Mouse (Mus musculus): ENCODE results near the gene Akap11.

The Akap11 gene

DNA sequence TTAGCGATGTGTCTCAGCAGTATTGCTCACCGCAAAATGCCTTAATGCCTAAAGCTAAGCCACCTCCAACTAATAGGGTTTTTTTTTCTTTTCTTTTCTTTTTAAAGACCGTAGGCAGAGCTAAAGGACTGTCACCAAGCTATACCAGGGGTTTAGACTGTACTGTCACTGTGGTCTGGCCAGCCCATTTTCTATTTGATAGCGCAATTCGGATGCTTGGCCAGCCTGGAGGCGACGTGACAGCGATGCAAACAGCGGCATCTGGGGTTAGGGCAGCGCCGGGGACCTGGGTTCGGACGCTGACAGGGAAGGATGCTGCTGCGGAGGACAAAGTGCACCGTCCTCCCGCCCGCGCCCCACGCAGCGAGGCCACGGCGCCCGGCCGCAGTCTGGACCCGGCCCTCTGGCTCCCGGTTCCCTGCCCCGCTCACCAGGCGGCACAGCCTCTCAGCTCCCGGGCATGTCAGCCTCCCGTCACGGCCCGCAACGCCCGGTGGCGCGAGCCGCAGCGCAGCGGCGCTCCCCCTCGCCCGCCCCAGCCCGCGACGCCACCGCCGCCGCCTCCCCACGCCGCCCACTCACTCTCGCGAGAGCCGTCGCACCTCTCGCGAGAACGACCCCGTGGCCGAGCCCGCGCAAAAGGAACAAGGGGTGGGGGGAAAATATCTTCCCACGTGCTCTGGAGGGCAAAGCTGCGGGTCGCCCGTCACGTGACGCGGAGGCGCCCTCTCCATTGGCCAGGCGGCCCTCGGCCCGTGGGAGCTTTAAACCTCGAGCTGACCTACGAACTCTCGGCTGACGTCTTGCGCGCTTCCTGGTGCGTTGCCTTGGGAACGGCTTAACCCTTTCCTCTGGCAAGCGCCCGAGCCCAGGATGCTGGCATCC lies at the start of gene Akap11:
Akap11 (minus strand) TSS at position 528 of the 885 bp plus-strand sequence.
- under 1% methylated on average over 82 of the region's 82 CpGs for WGBS

DNA sequence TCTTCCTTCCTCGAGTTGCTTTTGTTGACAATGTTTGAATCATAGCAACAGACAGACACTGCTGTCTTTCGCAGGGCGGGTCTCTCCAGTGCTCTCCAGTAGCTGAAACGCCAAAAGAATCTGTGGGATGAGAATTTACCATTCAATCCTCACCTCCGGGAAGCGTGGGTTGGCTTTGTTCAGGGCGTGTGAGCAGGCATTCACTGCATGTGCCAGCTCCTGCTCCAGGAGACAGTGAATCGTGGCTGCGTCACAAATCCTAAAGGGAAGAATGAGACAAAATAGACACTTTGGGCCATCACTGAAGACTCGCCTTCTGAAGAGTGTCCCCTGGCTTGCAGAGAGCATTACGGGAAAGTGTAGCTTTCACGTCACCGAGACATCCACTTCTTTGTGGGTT lies 47.6 kb upstream of the Akap11 start:
- WGBS = 59% methylated on average over 13 of the region's 13 CpGs

DNA sequence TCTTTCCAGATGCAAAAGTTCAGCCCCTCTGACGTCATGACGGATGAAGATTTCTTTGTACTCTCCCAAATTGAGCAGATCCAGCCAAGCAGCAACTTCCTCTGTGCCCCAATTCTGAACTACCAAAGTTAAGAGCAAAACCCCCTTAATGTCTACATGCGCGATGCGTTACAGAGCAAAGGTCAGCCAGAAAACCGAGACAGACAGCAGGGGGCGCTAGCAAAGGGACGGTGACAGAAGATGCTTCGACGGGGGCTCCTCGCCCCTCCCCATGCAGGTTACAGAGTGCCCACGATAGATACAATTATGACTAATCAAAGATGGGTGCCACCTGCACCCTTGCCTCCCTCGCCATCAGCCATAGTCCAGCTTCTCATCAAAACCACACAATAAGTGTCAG lies 39.3 kb upstream of the Akap11 start:
- WGBS = 76% methylated on average over 13 of the region's 13 CpGs

DNA sequence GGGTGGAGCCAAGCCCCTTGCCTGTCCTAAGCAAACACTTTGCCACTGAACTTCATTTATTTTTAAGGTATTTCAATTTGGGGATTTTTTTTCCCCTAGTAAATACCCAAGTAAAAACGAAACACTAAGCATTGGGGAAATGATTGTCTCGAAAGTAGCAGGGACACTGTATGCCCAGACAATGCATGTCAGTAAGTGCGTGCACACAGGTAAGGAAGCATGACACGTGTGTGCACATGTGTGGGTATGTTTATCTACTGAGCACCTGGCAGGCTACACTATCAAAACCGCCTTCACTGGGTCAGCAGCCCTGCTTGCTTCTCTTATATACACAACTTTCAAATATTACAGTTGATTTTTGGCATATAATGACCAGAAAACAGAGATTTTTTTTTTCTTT lies 31.8 kb upstream of the Akap11 start:
- 94% methylated on average over 5 of the region's 5 CpGs for WGBS

DNA sequence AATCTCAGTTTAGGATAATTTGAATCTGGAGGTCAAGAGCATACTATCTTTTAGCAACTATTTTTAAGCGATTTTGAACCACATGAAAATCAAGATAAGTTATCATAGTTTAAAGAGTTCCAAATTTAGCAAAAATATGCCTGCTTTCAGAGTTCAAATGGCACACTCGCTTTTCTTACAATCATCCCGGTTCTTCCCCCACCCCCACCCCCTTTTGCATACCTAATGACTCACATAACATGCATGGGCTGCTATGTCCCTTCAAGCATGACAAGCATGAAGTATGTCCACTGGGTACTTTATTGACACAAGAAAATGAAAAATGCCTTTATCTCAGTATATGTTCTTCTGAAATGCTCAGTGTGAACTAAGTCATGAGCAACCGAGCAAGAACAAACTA lies 29.8 kb upstream of the Akap11 start:
- 80% methylated on average over 4 of the region's 4 CpGs for WGBS

DNA sequence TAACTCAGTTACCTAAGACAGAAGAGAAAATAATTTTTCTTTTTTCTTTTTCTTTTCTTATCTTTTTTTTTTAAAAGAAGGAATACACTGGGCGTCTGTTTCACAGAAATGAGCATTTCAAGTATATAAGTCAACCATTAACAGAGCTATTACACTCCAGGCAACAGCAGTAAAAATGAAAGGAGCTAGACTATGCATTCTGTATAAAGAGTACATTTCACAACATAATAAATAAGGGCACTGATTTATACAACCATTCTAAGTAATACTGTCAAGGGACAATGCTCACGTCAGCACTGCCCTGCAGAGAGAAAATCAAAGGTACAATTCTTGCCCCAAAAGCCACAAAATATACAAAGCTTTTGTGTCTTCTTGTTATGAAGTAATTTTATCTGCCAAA lies 27.7 kb upstream of the Akap11 start:
- 82% methylated on average over 2 of the region's 2 CpGs for WGBS

DNA sequence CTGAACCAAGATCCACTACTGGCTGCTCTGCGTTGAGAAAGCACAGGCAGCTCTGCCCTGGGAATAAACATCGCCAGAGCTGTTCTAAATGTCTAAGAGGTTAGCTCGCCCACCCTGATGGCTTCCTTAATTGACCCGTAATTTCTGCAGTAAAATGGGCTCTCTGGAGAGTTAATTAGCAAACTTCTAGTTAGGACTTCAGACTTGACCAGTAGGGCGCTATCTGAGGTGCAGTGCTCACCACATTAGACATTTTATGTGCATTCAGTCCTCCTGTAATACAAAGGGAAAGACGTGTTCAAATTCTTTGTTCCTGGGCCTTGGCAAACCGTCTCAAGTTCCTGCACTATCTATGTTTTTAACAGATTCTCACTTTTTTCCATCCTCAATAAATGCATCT lies 26.6 kb upstream of the Akap11 start:
- WGBS = 78% methylated on average over 7 of the region's 7 CpGs

DNA sequence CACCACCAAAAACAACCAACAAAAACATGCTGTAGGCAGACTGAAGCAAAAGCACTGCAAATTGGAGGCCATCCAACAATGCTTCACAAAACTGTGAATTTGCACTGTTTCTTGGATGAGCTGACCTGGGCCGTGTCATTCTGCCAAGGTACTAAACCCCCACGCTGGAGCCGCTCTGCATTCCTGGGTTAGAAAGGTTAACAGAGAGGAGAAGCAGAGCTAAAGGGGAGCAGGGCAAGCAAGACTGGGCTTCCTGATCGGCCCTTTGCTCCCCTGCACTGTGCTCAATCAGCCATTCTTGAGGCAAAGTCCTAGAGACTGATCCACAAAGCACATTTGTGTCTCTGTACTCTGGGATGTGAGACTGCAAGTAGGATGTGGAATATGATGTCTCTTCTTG lies 25.5 kb upstream of the Akap11 start:
- 74% methylated on average over 4 of the region's 4 CpGs for WGBS

DNA sequence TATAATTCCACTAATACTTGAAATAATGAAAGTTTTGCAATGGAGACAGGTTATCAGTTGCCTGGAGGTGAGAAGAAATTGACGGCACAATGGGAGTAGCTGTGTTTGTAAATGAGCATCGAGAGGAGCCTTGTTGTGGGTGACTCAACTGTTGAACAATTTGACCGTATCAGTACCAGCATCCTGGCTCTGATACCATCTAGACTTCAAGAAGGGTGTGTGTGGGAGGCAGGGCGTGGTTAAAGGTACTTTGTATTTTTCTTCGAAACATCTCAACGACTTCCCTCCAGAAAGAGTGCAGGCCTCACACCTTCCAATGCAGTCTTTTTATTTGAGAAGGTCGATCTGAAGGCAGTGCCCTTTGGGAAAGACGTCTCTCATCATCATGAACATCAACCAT lies 22.4 kb upstream of the Akap11 start:
- WGBS = 94% methylated on average over 8 of the region's 8 CpGs

DNA sequence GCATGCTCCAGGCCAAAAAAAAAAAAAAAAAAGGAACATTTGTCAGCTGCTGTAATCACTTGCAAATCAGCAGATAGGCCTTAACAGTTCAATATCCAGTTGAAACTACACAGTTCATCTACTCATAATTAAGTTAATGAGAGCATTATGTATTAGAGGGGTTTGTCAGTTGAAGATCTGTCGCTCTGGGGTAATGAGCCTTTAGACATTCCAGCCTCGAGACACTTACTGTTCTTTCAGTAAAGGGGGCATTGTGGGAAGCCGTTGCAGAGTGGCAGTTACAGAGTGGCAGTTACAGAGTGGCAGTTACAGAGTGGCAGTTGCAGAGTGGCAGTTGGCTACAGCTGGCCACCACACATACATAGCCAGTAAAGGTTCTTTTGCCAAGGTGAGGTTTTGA lies 18.2 kb upstream of the Akap11 start:
- WGBS = 51% methylated on average over 3 of the region's 3 CpGs

DNA sequence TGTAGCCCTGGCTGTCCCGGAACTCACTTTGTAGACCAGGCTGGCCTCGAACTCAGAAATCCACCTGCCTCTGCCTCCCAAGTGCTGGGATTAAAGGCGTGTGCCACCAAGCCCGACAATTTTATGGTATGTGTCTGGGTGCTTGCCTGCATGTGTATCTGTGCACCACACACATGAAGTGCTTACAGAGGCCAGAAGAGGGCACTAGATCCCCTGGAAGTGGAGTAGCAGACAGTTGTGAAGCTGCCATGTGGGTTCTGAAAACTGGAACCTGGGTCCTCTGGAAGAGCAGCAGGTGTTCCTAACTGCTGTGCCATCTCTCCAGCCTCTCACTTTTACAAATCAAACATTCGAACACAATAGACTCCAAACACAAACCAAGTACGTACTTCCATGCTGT lies 17.1 kb upstream of the Akap11 start:
- 91% methylated on average over 6 of the region's 6 CpGs for WGBS

DNA sequence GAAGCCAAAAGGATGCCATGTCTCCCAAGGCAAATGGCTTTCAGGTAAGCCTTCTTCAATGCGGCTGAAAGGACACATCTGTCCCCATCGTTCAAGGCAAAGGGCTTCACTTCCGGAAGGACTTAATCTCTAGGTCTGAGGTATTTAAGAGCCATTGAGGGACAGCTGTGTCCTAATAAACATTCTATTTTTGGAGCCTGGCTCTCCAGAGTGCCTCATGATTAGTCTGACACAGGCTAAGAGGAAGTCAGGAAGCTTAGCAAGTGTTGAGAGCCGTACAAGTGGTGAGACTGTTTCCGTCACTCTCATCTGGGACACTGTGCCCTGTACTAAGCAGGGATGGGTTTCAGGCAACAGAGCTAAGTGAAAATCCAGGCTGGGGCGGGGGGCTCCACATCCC lies 12.2 kb upstream of the Akap11 start:
- WGBS = 82% methylated on average over 6 of the region's 6 CpGs

DNA sequence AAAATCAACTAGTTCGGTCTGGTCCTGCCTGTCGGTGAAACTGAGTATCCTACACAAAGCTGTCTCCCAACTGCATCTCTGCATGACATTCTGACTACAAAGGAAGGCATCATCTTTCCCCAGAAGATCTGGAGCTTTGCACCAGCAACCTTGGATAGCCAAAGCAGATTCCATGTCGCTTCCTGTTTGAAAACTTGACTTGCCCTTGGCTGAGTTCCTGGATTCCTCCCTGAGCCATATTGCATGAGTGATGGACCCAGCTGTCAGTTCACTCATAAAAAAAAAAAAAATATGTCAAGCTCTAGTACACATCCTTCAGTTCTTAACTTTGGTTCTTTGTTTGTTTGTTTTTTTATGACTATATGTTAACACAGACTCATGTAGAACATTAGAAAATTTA lies 4.7 kb upstream of the Akap11 start:
- WGBS = 75% methylated on average over 3 of the region's 3 CpGs

DNA sequence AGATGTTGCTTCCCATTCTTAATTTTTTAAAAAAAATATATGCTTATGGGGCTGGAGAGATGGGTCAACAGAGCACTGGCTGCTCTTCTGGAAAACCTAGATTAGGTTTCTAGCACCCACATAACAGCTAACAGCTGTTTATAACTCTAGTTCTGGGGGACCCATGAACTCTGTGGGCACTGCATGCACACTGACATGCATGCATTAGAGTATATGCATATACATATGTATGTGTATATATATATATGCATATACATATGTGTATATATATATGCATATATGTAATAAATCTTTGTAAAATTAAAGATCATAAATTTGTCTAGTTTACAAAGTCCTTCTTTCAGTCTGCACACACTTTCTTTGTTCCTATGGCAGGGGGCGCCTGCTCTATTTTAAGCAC lies 3.2 kb upstream of the Akap11 start:
- WGBS = 96% methylated on average over 1 of the region's 1 CpGs

DNA sequence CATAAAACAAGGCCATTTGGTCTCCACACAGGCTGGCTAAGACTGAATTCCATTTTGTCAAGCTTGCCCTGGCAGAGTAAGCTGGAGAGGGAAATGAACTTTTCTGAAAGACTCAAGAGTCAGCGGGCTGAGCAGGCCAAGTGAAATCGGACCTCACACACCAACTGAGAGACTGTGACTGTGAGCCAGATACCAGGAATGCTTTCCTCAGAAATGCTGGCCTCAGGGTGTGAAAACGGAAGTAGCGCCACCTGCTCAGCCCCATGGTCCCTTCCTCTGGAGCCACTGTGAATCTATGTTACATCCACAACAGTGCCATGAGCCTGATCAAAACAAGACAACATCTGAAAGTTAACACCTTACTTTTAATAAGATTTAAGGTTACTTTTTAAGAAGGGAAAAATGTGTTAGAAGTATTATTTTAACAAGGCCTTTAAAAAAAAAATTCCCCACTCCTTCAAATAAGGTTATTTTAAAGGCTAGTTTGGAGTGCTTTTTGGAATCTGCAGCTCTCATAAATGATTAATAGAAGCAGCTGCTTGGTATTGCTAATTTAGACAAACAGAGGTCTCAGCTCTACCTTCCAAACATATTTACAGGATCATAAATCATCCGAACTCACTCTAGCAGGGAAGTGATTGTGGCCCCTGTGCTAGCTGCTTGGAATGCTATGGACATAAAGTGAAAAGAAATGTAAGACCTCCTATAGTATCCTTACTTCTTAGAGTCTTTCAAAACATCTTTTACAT lies 2.1 kb upstream of the Akap11 start:
- WGBS = 50% methylated on average over 5 of the region's 5 CpGs

DNA sequence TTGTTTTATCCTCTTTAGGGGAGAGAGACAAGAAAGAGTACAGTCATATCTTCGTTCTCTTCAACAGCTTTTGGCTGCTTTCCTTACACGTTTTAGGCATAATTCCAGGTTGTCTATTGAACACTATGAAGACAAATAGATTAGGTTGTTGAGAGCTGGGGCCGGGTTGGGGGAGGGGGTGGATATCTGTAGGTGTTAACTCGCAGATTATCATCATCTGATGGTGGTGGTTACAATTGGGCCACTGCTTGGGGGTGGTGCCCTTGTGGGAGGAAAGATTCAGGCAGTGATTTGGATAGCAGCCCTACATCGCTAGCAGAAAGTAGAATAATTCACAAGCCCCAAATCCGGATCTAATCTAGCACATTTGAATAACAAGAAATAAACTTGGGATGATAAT lies 943 bp upstream of the Akap11 start:
- 13% methylated on average over 6 of the region's 6 CpGs for WGBS

DNA sequence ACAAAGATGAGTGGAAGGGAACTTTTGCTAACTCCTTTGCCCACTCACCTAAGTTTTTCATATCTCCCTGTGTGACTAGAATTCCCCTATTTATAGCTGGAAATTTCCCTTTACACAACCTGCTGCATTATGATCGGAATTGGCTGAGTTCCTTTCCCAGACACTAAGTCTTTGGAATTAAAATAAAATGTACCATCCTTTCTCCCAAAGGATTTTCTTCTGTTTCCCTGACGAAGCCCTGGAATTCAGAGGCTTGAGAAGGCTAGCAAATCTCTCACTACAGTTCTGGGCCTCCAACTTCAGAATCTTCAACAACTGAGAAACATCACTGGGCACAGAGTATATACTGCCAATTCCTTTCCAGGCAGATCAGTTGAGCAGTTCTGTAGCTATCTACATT lies 1.2 kb downstream of the Akap11 start:
- 25% methylated on average over 2 of the region's 2 CpGs for WGBS

DNA sequence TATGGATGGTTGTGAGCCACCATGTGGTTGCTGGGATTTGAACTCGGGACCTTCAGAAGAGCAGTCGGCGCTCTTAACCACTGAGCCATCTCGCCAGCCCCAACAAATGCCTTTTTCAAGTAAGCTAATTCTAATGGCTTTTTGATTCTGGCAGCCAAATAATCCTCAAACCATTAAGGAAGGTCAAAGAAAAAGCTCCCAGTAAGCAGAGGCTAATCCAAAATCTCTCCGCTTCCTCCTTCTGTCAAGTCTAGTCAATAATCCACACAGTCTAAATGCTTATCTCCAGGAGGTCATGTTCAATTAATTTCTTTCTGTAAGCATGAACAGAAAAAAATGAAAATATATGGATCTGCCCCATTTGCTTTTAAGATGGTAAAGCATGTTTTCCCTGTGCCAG lies 2.0 kb downstream of the Akap11 start:
- 88% methylated on average over 5 of the region's 5 CpGs for WGBS

DNA sequence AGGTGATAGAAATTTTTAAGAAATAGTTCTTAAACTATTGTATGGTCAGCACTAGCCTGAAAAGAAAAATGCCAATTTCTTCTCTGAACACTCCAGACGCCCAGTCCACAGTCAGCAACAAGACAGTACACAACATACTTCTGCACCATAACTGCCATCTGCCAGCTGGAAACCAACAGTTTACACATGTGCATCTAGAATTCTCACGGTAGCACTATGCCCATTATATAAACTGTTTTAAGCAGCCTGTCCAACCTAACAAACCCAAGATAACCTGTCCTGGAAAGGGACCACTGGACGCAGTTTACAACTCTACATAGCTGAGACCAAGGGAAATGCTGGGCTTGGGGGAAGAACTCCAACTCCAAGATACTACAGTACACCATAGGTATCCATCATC lies 2.9 kb downstream of the Akap11 start:
- WGBS = 59% methylated on average over 3 of the region's 3 CpGs

DNA sequence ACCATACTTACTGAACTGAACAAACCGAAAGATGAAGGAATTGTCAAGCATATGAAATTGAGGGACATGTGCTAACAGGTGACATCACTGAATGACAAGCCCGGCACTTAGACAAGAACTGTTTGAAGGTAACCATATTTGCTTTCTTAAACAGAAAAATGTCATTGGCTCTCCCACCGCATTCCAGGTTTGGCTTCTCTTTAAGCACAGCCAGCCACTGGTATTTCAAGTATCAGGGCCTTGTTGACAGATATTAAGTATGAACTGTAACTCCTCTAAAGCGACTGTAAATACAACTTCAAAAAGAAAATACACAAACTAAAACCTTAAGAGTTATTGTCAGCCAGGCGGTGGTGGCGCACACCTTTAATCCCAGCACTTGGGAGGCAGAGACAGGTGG lies 4.3 kb downstream of the Akap11 start:
- 89% methylated on average over 6 of the region's 6 CpGs for WGBS

DNA sequence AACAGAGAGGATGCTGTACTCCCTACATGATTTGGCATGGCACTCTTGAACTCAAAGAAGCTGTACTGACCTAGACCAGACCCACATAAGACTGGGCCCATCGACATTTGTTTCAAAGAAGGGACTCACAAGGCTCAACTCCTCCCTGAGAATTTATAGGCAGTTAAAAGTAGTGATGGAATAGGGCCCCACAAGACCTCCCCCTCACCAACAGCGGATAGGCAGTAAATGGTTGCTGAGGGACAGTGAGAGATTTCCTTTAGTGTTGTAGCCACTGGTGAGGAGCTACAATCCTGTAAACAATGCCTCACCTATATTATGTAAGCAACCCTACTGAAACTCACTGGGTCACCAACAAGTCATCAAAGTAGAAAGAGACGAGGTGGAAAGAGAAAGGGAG lies 6.4 kb downstream of the Akap11 start:
- 87% methylated on average over 3 of the region's 3 CpGs for WGBS

DNA sequence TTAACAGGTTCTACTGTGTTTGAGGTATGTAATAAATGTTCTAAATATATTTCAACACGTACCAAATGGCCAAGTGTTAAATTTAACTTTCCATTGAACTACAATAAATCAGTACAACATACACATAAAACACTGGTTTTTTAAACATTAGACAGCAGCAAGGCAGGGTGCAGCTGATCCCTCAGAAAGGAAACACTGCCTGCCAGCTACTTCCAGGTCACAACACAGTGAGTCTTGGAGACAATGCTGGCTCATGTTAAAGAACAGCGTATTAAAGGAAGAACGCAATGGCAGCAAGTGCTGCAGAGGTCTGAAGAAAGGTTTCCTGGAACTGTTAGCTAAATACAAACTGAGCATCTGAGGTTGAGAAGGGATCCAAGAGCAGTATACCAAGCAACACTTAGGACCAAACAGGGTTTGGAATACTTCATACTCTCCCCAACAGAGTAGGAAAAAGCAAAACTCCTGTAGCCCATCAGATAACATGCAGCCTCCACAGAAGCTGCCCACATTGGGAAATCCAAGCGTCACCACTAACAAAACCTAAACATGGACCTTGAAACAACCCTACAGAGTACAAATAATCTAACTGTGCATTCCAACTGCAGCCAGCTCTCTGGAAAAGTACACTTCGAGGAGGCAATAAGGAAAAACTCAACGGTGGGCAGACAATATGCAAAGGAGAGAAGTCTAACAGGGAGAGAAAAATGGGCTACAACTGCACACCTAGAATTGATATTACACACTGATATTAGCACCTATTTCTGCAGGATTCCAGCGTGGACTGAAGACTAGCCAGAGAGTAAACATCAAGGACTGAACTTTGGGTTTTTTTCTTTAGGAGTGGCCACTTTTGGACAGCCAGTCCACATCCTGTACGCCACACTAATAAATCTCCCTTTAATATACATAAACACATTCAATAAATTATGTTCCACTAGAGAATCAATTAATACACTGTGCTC lies 7.9 kb downstream of the Akap11 start:
- 49% methylated on average over 8 of the region's 8 CpGs for WGBS
